Mouse (Mus musculus) heart, embryonic 10.5 days (tissue): ENCODE measurements around the gene 4930563M21Rik. TPM values are rescaled to one million over a fixed set of nuclear protein-coding genes. Genes with fewer than 3 reads are reported as not detected.
A peak's percentile ranks its signal among the peaks of the same experiment; 100 is the strongest.
"Not testable (repeated sequence)": the region's sequence is repeated elsewhere in the genome, so short reads cannot be mapped to it uniquely, and the experiment has no call there.

Source experiments
- DNase-seq: peaks from one replicate; pipeline ENCODE4 v3.0.0-alpha.2; 2017; ENCODE audit warnings: low spot score
- H3K27ac ChIP-seq: fragments of 300-500 bp; sonication (generic); 2 replicates; pipeline ENCODE4 v1.5.1; 2016; ENCODE audit warnings: mild to moderate bottlenecking
- H3K27me3 ChIP-seq: fragments of 300-500 bp; sonication (generic); 2 replicates; pipeline ENCODE4 v1.6.1; 2016; ENCODE audit warnings: mild to moderate bottlenecking; ENCODE audit not compliant: poor library complexity, insufficient read depth, severe bottlenecking
- H3K36me3 ChIP-seq: fragments of 300-500 bp; sonication (generic); 2 replicates; pipeline ENCODE4 v1.6.1; 2016; ENCODE audit warnings: mild to moderate bottlenecking, moderate library complexity
- H3K4me1 ChIP-seq: fragments of 300-500 bp; sonication (generic); 2 replicates; pipeline ENCODE4 v1.6.1; 2016; ENCODE audit warnings: mild to moderate bottlenecking
- H3K4me3 ChIP-seq: fragments of 300-500 bp; sonication (generic); 2 replicates; pipeline ENCODE4 v1.5.1; 2016; ENCODE audit warnings: mild to moderate bottlenecking, moderate library complexity
- H3K9me3 ChIP-seq: fragments of 300-500 bp; sonication (generic); 2 replicates; pipeline ENCODE4 v1.6.1; 2016; ENCODE audit warnings: mild to moderate bottlenecking, moderate library complexity
- WGBS: fragments of 180-500 bp; shearing (Covaris S2); methylation state at CpG from one replicate; pipeline ENCODE4 v1.1.7; 2016; 5-methylcytosine and 5-hydroxymethylcytosine counted together
- polyA plus RNA-seq: library from polyadenylated mRNA; unstranded; fragments of >200 nt; fragmentation: Nextera tagmentation; extraction: Ambion mirVana; gene quantifications from 2 replicates; pipeline ENCODE4 v1.2.1, GENCODE M21; 2016

Gene 4930563M21Rik
- not detected in 2 replicates for polyA plus RNA-seq

DNA sequence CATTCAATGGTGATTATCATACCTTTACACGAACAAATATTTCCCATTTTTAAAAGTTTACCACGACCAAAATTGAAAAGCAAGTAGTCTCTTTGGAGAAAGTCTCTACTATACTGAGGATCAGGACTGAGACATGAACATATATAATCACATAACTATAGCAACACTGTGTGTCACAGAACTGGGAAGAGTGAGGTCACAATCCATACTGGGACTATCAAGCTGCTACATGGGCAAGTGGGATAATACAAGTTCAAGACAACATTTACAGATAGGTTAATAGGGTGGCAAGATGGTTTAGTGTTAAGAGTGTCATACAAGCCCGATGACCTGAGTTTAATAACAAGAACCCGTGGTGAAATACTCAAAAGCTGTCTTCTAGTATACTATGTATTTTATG, at the start of gene 4930563M21Rik:
Gene 4930563M21Rik, minus strand, starts transcription at position 101 of the 400 bp plus-strand sequence.
- Histone ChIP-seq H3K36me3 (no peaks in the 10 kb centered on the region), H3K4me3 (no peak within 1 kb of the TSS), H3K27me3 (no peaks in the 10 kb centered on the region), H3K27ac (no peak within 1 kb of the TSS), H3K4me1 (no peaks in the 10 kb centered on the region), H3K9me3 (no peaks in the 10 kb centered on the region)
- WGBS: 72% methylated on average over 4 of the region's 4 CpGs
- no peak for DNase-seq

DNA sequence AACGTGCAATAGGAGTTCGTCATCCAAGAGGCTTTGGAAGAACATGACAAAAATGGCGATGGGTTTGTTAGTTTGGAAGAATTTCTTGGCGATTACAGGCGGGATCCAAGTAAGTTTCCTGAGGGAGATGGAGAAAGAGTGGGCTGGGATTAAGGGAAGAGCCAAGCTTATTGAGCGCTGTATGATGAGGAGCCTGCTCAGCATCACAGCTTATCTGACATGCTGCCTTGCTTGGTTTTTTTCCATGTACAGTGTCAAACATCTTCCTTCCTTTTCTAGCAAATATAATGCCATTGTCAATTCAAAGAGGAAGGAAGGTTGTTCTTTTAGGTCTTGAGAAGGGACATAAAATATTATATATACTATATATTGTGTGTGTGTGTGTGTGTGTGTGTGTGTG, 45.8 kb upstream of the 4930563M21Rik start:
- Histone ChIP-seq H3K27ac (no peak overlapping the region), H3K36me3 (peaks cover 77% of the 10 kb centered on the region), H3K4me1 (no peaks in the 10 kb centered on the region), H3K4me3 (no peak overlapping the region), H3K27me3 (no peaks in the 10 kb centered on the region), H3K9me3 (no peaks in the 10 kb centered on the region)
- DNase-seq: no peak
- 84% methylated on average over 6 of the region's 6 CpGs for WGBS

DNA sequence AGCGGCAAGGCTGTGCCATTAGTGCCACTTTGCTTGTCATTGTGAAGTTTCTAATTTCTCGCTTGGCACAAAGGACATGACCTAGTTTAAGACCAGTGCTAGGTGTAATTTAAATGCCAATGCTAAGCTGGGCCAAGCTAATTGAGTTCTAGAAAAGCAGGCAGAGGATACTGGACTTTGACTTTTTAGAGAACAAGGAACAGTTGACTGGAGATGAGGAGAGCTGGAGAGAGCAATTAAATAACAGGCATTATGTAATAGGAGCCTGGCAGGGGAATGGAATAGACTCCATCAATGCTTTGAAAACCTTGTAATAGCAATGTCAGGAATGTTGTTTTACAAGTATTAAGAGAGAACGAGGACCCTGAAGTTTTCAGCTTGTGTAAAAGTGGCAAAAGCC, 43.4 kb upstream of the 4930563M21Rik start:
- H3K36me3 ChIP-seq: peaks cover 61% of the 10 kb centered on the region
- DNase-seq: no peak
- 89% methylated on average over 3 of the region's 3 CpGs for WGBS
- H3K27me3 ChIP-seq: no peaks in the 10 kb centered on the region
- no peak overlapping the region for H3K27ac ChIP-seq
- H3K9me3 ChIP-seq: no peaks in the 10 kb centered on the region
- H3K4me1 ChIP-seq: no peaks in the 10 kb centered on the region
- no peak overlapping the region for H3K4me3 ChIP-seq

DNA sequence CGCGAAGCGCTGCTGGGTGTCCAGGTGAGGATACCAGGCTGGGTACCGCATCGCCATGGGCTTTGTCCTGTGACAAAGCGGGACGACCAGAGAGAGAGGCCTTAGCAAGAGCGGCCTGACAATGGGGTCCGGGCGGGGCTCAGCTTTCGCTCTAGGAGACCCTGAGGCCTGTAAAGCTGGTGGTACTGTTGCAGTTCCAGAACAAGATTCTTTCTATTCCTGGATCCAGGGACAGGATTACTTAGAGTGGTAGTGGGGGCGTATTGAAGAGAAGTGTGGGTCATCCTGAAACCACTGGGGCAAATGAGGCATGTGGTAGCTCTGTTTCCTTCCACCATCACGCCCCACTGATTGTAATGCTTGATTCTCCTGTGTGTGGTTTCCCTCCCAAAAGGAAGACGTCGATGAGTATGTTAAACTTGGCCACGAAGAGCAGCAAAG, 31.9 kb upstream of the 4930563M21Rik start:
- Histone ChIP-seq H3K36me3 (peaks cover 31% of the 10 kb centered on the region), H3K27me3 (no peaks in the 10 kb centered on the region), H3K4me3 (peak overlapping the region; percentile 83), H3K27ac (peak overlapping the region; percentile 97), H3K4me1 (peaks cover 13% of the 10 kb centered on the region), H3K9me3 (no peaks in the 10 kb centered on the region)
- no peak for DNase-seq
- 1% methylated on average over 16 of the region's 16 CpGs for WGBS

DNA sequence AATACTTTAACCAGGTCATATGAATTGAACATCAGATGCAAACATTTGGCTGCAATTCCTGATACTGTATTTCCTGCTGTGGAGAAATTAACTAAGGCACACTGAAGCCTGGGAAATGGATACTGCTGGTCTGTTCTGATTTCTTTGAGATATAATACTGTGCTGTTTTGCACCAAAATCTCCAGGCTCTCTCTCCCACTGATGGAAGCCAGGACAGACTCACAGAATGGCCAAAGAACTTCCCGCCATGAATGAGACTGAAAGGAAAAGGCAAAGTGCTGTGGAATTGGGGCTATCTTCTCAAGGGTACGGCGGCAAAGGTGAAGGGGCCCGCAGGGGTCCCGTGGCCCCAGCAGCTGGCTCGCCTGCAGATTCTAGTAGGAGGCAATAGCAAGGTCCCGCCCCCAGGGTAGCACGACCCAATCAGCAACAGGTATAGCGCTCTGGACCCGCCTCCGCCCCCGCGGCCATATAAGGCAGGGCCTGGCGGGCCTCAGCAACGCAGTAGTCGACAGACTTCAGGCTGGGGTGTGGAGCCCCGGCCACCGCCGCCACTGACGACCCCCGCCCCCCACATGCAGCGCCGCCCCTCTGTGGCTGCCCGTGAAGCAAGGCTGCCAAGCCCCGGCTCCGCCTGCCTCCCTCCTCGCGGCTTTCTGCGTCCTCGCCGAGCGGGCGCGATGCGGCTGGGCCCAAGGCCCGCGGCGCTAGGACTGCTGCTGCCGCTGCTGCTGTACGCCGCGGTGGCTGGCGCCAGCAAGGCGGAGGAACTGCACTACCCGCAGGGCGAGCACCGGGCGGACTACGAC, 31.2 kb upstream of the 4930563M21Rik start, which contains the start of gene Rcn2:
Gene Rcn2, plus strand, starts transcription at position 474 of the 809 bp plus-strand sequence.
- no peaks in the 10 kb centered on the region for H3K27me3 ChIP-seq
- DNase-seq: peak; percentile 98
- H3K4me3 ChIP-seq: peak within 1 kb of the TSS; percentile 83
- under 1% methylated on average over 49 of the region's 49 CpGs for WGBS
- peaks cover 26% of the 10 kb centered on the region for H3K36me3 ChIP-seq
- H3K4me1 ChIP-seq: peaks cover 13% of the 10 kb centered on the region
- no peaks in the 10 kb centered on the region for H3K9me3 ChIP-seq
- peak within 1 kb of the TSS; percentile 97 for H3K27ac ChIP-seq

DNA sequence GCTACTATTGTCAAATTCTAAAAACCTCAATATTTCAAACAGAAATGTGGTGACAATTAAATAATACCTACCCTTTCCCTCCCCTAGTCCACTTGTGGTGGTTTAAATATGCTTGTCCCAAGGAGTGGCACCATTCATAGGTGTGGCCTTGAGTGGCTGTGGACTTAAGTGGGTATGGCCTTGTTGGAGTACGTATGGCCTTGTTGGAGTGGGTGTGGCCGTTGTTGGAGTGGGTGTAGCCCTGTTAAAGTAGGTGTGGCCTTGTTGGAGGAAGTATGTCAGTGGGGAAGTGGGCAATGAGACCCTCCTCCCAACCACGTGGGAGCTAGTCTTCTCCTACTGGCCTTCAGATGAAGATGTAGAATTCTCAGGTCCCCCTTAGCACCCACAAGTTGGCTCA, 21.9 kb upstream of the 4930563M21Rik start:
- Histone ChIP-seq H3K4me3 (no peak overlapping the region), H3K4me1 (no peaks in the 10 kb centered on the region), H3K27me3 (no peaks in the 10 kb centered on the region), H3K36me3 (no peaks in the 10 kb centered on the region), H3K9me3 (no peaks in the 10 kb centered on the region), H3K27ac (no peak overlapping the region)
- no peak for DNase-seq
- WGBS: 65% methylated on average over 3 of the region's 3 CpGs

DNA sequence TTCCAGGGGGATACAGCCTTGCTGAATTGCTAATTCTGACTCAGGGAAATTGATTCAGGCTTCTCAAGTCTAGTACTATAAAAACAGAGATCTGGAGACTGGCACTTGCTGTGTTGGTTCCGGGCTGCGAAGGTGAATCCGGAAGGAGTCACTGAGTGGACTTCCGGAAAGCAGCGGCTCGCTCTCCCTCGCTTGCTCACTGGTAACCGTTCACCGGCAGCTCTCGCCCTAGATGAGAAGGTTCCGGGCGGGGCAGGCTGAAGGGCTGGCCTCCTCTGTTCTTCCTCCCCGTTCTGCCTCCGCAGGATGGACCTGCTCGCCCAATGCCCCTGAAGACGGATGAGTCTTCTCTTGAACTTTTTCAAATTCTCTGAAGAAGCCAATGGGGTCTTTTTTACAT, 16.9 kb upstream of the 4930563M21Rik start:
- H3K36me3 ChIP-seq: no peaks in the 10 kb centered on the region
- H3K4me3 ChIP-seq: no peak overlapping the region
- no peaks in the 10 kb centered on the region for H3K27me3 ChIP-seq
- no peaks in the 10 kb centered on the region for H3K4me1 ChIP-seq
- H3K27ac ChIP-seq: no peak overlapping the region
- no peaks in the 10 kb centered on the region for H3K9me3 ChIP-seq
- WGBS: 78% methylated on average over 16 of the region's 16 CpGs
- no peak for DNase-seq

DNA sequence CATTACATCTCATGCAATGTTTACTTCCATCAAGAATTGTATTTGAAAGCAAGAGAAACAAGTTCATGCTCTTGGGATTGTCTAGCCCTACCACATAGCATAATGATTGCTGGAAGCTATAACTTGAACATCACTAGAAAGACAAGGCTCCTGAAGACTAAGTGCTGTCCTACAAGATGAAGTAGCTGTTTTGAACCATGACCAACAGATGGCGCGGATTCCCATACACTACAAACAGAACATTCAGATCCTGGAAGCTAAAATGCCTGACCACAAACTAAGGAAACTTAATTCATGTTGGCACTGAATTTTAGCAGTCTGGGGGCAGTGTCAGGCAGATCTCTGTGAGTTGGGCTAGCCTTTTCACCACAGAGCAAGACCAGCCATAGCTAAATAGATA, 14.4 kb upstream of the 4930563M21Rik start:
- no peak for DNase-seq
- WGBS: 53% methylated on average over 2 of the region's 2 CpGs
- H3K9me3 ChIP-seq: no peaks in the 10 kb centered on the region
- no peak overlapping the region for H3K4me3 ChIP-seq
- H3K27ac ChIP-seq: no peak overlapping the region
- H3K27me3 ChIP-seq: no peaks in the 10 kb centered on the region
- no peaks in the 10 kb centered on the region for H3K4me1 ChIP-seq
- no peaks in the 10 kb centered on the region for H3K36me3 ChIP-seq

DNA sequence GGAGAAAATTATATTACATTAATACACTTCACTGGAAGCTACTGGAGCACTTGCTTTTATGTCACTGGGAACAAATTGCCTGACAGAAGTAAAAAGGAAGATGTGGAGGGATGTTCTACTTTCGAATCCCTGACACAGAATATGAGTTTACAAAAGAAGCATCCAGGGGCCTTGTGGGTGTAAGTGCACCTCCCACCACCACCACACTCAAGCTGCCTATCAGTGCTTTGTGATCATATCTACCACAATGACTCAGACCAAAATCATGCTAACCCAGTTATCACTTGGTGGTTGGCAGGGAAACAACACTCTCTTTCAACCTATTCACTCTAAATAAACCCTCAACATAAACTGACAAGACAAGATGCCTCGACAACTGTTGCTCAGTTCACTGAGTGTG, 5.7 kb downstream of the 4930563M21Rik start:
- not testable (repeated sequence) for H3K27ac ChIP-seq, H3K4me1 ChIP-seq, H3K4me3 ChIP-seq, H3K9me3 ChIP-seq, DNase-seq, H3K27me3 ChIP-seq, H3K36me3 ChIP-seq
- 88% methylated on average over 2 of the region's 2 CpGs for WGBS

DNA sequence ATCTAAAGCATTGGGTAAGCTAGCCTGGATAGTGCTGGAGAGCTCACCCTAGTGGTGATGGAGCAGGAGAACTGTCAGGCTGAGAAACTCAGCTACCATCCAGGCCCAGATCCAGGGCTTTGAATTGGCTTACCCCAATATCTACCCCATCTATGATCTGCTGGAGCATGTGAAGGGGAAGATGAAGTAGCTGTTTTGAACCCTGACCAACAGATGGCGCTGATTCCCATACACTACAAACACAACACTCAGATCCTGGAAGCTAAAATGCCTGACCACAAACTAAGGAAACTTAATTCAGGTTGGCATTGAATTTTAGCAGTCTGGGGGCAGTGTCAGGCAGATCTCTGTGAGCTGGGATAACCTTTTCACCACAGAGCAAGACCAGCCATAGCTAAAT, 63.5 kb downstream of the 4930563M21Rik start:
- peaks cover 7% of the 10 kb centered on the region; the same call in 1 of the 2 replicates for H3K36me3 ChIP-seq
- DNase-seq: no peak

DNA sequence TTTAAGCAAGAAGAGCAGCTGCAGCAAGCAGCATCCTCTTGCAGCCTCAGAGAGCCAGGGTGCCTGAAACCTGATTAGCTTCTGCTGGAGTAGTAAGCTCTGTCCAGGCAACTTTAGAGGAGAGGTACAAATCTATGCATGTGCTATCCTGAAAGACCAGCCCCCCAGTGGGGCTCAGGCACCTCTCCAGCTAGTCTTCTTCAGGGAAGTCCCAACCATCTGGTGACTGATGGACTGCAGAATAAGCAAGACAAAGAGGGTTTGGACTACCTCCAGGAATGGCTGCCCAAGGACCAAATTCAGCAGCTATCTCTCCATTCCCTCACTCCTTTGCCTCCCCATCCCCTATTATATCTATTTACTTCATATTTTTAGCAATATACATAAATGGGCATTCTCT, 69.0 kb downstream of the 4930563M21Rik start:
- DNase-seq: no peak
- no peak overlapping the region for H3K4me3 ChIP-seq
- peaks cover 3% of the 10 kb centered on the region; the same call in 1 of the 2 replicates for H3K36me3 ChIP-seq
- H3K27ac ChIP-seq: no peak overlapping the region
- peaks cover 9% of the 10 kb centered on the region for H3K4me1 ChIP-seq
- no peaks in the 10 kb centered on the region for H3K9me3 ChIP-seq
- no peaks in the 10 kb centered on the region for H3K27me3 ChIP-seq

More for the DNA sequence above, 63.5 kb downstream of the 4930563M21Rik start:
- no peaks in the 10 kb centered on the region for H3K27me3 ChIP-seq
- H3K9me3 ChIP-seq: no peaks in the 10 kb centered on the region
- WGBS: 18% methylated on average over 1 of the region's 1 CpGs
- no peak overlapping the region for H3K4me3 ChIP-seq
- no peak overlapping the region for H3K27ac ChIP-seq
- no peaks in the 10 kb centered on the region for H3K4me1 ChIP-seq

DNA sequence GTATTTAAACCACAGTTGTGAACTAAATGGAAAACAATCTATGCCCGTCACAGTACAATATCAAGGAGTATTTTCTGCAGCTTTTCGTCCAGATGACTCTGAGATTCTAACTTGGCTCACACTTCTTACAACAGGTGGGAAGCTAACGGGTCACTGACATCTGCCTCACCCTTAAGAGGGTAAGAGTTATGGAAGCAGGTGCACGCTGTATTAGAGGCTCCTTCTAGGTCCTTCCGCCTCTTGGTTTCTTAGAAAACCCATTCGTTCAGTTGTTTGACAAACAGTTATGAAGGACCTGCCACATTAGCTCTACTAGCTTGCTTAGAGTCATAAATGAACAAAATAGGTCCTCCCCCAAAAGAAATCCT, 71.7 kb downstream of the 4930563M21Rik start:
- Histone ChIP-seq H3K36me3 (no peaks in the 10 kb centered on the region), H3K27ac (peak overlapping the region; percentile 97), H3K4me1 (peaks cover 9% of the 10 kb centered on the region), H3K27me3 (no peaks in the 10 kb centered on the region), H3K4me3 (peak overlapping the region; percentile 87), H3K9me3 (no peaks in the 10 kb centered on the region)
- no peak for DNase-seq
- 61% methylated on average over 6 of the region's 6 CpGs for WGBS

DNA sequence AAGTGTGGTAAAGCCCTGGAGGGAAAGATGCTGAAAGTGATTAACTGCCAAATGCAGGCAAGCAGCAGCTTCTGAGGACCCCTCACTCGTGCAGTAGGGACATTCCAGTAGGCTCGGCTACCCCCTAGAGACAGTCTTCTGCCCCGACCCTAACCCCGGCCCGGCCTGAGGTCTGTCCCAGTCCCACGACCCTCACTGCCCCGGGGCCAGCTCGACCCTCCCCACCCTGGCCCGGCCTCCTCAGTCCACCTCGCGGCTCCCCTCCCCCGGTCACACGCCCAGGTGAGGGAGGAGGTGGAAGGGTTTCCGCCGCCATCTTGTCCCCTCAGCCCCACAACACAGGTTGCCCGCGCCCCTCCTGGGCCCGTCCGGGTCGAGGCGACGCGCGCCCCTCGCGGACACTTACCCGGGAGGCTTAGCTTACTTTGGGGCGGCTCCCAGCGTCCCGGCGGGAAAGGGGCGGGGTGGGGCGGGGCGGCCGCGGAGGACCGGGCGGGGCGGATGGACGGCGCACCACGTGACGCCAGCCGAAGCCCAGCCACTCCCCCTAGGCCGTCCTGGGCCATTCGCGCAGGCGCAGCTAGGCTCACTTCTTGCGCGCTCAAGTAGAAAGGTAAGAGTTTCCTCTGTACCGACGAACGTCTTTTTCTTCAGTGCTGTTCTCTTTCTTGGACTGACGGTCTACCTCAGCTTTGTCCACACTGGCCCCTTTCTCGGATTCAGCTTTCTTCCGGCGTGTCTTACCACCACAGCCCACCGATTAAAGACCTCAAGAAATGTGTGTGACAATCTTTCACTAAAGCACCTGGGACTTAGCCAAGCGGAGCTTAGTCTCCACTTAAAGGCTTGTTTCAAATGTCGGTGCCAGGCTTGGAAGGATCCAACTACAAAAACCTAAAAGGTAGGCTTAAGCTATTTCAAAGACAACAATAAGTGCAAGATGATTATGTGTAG, 72.4 kb downstream of the 4930563M21Rik start, which contains the start of gene Scaper:
Gene Scaper, minus strand, starts transcription at position 456 of the 954 bp plus-strand sequence.
- Histone ChIP-seq H3K9me3 (no peaks in the 10 kb centered on the region), H3K4me1 (peaks cover 9% of the 10 kb centered on the region), H3K36me3 (no peaks in the 10 kb centered on the region), H3K27ac (peak within 1 kb of the TSS; percentile 97), H3K27me3 (no peaks in the 10 kb centered on the region), H3K4me3 (peak within 1 kb of the TSS; percentile 87)
- under 1% methylated on average over 59 of the region's 60 CpGs for WGBS
- peak; percentile 97 for DNase-seq
